Mouse (Mus musculus): ENCODE measurements around the gene Dtnb. TPM values are rescaled to one million over a fixed set of nuclear protein-coding genes. Genes with fewer than 3 reads are reported as not detected.
A peak's percentile ranks its signal among the peaks of the same experiment; 100 is the strongest.

Dtnb gene
- polyA plus RNA-seq, 1 experiment from 2014 or later, result 41.1 TPM

DNA sequence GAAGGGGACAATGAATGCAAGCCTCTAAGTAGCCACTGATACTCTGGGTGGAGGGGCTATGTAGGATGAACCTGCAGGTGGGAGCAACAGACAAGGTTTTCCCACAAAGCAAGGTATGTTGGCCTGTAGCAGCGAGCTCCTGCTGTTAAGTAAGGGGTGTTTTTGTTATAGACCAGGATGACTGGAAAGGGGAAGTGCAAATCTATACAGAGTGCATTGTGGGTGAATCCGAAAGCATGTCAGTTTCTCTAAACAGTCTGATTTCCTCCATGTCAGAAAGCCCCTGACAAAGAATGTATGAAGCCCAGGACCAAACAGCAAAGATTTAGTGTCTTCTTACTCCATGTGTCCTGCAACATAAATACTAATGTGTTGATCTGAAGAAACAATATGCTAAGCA lies 198.9 kb downstream of the Dtnb start:
- DNase-seq (no peak), ATAC-seq (ENCODE audit: insufficient read depth) (no peak)
- H3K4me1 ChIP-seq (ENCODE audit: insufficient read depth), result no peaks in the 10 kb centered on the region
- 69% methylated on average over 2 of the region's 2 CpGs for WGBS
- no peaks in the 10 kb centered on the region for H3K9me3 ChIP-seq (ENCODE audit: low read depth, low read length)
- no peak overlapping the region for H3K4me3 ChIP-seq (ENCODE audit: low read depth, low read length)
- H3K27me3 ChIP-seq (ENCODE audit: insufficient read depth, low read length), result no peaks in the 10 kb centered on the region
- H3K36me3 ChIP-seq (ENCODE audit: insufficient read depth), result 0 out of 2 replicates have a peak, but pooled peaks cover 7% of the 10 kb centered on the region
- H3K27ac ChIP-seq (ENCODE audit: low read depth), result no peak overlapping the region
- no peak overlapping the region for H3K9ac ChIP-seq
- no peak overlapping the region for H3K4me2 ChIP-seq
- no peak for TF ChIP-seq CTCF (IDR thresholded peaks at IDR 0.05; ENCODE audit: low read depth)

DNA sequence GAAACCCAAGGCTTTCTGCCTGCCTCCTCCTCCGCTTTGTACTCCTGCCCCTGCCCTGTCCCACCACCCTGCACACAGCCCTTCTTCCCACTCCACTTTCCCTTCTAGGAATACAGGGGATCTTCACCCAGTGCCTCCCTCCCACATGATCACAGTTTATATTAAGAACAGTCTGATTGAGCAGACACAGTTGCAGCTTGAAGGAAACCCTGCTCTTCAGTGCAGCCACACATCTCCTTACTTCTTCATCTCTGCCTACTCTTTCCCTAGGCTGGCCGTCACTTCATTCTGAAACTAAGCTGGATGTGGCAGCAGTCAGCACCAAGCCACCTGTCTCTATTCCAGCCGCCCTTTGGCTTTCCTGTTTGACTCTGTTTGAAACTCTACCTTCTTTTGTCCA lies 201.5 kb downstream of the Dtnb start:
- DNase-seq (no peak), ATAC-seq (ENCODE audit: insufficient read depth) (no peak)
- no peaks in the 10 kb centered on the region for H3K9me3 ChIP-seq (ENCODE audit: low read depth, low read length)
- H3K27me3 ChIP-seq (ENCODE audit: insufficient read depth, low read length), result no peaks in the 10 kb centered on the region
- no peak overlapping the region for H3K9ac ChIP-seq
- no peak for TF ChIP-seq CTCF (IDR thresholded peaks at IDR 0.05; ENCODE audit: low read depth)
- H3K4me3 ChIP-seq (ENCODE audit: low read depth, low read length), result no peak overlapping the region
- WGBS, result 77% methylated on average over 3 of the region's 3 CpGs
- peaks cover 4% of the 10 kb centered on the region; the same call in 1 of the 2 replicates for H3K4me1 ChIP-seq (ENCODE audit: insufficient read depth)
- H3K27ac ChIP-seq (ENCODE audit: low read depth), result no peak overlapping the region
- no peak overlapping the region for H3K4me2 ChIP-seq
- H3K36me3 ChIP-seq (ENCODE audit: insufficient read depth), result 0 out of 2 replicates have a peak, but pooled peaks cover 7% of the 10 kb centered on the region

DNA sequence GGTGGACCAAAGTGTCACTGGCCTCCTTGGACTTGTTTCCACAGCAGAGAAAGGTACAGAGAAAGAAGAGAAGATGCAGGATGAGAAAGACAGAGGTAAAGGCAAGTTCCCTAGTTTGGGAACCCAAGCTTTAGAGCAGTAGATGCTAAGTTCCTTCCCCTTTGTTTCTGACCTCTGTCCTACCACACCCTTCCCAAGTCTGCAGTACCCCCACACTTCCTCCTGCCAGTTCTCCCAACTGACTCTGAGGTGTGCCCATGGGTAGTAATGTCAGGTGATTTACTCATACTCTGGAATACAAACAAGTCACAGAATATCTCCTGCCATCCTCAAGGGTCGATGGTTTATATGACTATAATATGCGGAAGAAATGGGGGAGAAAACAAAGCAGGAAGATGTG lies 203.8 kb downstream of the Dtnb start:
- no peak for ATAC-seq (ENCODE audit: insufficient read depth)
- 91% methylated on average over 2 of the region's 2 CpGs for WGBS
- peaks cover 22% of the 10 kb centered on the region for H3K4me1 ChIP-seq (ENCODE audit: insufficient read depth)
- DNase-seq, result no peak
- no peak overlapping the region for H3K27ac ChIP-seq (ENCODE audit: low read depth)
- H3K9me3 ChIP-seq (ENCODE audit: low read depth, low read length), result no peaks in the 10 kb centered on the region
- no peak for TF ChIP-seq CTCF (IDR thresholded peaks at IDR 0.05; ENCODE audit: low read depth)
- no peak overlapping the region for H3K9ac ChIP-seq
- H3K36me3 ChIP-seq (ENCODE audit: insufficient read depth), result 0 out of 2 replicates have a peak, but pooled peaks cover 7% of the 10 kb centered on the region
- no peak overlapping the region for H3K4me2 ChIP-seq
- H3K4me3 ChIP-seq (ENCODE audit: low read depth, low read length), result no peak overlapping the region
- no peaks in the 10 kb centered on the region for H3K27me3 ChIP-seq (ENCODE audit: insufficient read depth, low read length)

DNA sequence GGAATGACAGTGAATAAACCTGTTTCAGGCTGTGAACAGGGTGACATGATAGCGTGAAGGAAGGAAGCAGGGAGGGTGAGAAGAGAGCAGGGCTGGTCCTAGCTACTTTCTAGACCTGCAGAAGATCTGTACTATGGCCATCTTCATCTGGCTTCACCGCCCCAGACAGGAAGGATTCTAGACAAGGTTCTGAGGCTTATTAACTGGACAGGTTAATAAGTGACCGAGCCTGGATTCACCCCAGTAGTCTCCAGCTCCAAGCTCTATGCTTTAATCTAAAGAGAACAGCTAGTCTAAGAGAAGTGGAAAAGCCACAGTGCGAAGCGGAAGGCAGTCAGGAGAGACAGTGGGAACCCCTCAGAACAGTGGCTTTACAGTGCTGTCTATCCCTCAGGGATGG lies 205.5 kb downstream of the Dtnb start:
- Histone ChIP-seq H3K9me3 (ENCODE audit: low read depth, low read length) (no peaks in the 10 kb centered on the region), H3K4me2 (no peak overlapping the region), H3K27me3 (ENCODE audit: insufficient read depth, low read length) (no peaks in the 10 kb centered on the region), H3K9ac (no peak overlapping the region), H3K4me3 (ENCODE audit: low read depth, low read length) (no peak overlapping the region), H3K4me1 (ENCODE audit: insufficient read depth) (peaks cover 35% of the 10 kb centered on the region), H3K36me3 (ENCODE audit: insufficient read depth) (0 out of 2 replicates have a peak, but pooled peaks cover 7% of the 10 kb centered on the region), H3K27ac (ENCODE audit: low read depth) (no peak overlapping the region)
- 80% methylated on average over 5 of the region's 5 CpGs for WGBS
- TF ChIP-seq CTCF (IDR thresholded peaks at IDR 0.05; ENCODE audit: low read depth), result no peak
- DNase-seq (no peak), ATAC-seq (ENCODE audit: insufficient read depth) (no peak)

DNA sequence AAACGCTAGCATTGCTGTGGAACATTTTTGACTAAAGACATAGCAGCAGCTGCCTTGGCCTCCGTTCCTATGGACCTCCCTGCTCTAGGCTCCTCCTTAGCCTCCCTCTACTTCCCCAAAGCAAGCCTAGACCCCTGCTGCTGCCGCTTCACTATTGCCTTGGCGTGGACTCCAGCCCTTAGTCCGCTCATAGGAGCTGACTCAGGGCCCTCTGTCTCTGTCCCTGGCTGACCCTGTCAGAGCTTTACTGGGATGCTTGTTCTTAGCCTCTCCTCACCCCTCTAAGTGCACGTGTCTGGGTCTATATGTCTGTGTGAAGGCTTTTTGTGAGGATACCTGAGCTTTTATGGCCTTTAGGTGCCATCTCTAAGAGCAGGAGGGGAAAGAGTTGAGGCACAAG lies 206.1 kb downstream of the Dtnb start:
- H3K4me2 ChIP-seq, result no peak overlapping the region
- ATAC-seq (ENCODE audit: insufficient read depth), result no peak
- DNase-seq, result no peak
- H3K36me3 ChIP-seq (ENCODE audit: insufficient read depth), result 0 out of 2 replicates have a peak, but pooled peaks cover 7% of the 10 kb centered on the region
- H3K27me3 ChIP-seq (ENCODE audit: insufficient read depth, low read length), result no peaks in the 10 kb centered on the region
- H3K4me3 ChIP-seq (ENCODE audit: low read depth, low read length), result no peak overlapping the region
- peaks cover 40% of the 10 kb centered on the region for H3K4me1 ChIP-seq (ENCODE audit: insufficient read depth)
- H3K9ac ChIP-seq, result no peak overlapping the region
- no peak overlapping the region for H3K27ac ChIP-seq (ENCODE audit: low read depth)
- 74% methylated on average over 6 of the region's 6 CpGs for WGBS
- H3K9me3 ChIP-seq (ENCODE audit: low read depth, low read length), result no peaks in the 10 kb centered on the region
- TF ChIP-seq CTCF (IDR thresholded peaks at IDR 0.05; ENCODE audit: low read depth), result no peak

DNA sequence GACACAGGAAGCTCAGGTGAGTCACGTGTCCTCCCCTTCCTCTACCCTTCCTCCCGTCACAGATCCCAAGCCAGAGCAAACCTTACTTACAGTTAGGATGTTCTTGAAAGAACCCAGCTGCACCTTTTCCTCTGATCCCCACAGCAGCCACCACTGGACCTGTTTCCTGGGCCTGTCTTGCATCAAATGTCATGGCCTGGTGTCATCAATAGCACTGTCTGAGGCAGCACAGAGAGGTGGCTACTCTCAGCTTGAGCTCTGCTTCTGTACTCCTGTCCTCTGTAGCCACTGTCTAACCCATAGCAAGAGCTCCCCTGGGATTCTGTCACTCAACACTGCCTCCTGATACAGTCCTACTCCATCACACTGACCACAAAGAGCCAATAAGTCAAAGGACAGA lies 207.5 kb downstream of the Dtnb start:
- peaks cover 51% of the 10 kb centered on the region for H3K4me1 ChIP-seq (ENCODE audit: insufficient read depth)
- TF ChIP-seq CTCF (IDR thresholded peaks at IDR 0.05; ENCODE audit: low read depth), result no peak

DNA sequence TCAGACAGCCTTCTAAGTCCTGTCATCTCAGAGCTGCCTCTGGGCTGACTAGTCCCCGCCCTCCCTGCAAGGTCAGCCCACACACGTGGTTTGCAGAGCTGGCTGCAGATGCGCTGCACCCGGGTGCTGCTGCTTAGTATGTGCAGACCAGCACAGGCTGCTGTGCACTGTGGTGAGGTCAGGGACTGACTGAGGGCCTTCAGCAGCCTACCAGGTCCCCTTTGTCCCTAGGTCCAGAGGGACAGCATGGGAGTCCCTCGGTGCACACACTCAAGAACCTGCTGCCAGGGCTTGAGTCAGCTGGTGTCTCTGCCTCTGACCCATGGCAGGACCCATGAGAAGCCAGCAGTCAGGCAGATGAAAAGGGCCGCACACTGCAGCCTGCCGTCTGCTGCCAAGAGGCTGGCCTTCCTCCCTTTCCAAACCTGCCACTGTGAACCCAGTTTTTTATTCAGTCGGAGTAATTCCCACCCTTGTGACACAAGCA lies 208.3 kb downstream of the Dtnb start:
- ATAC-seq (ENCODE audit: insufficient read depth) (peak; percentile 70), DNase-seq (peak; percentile 86)
- TF ChIP-seq CTCF (IDR thresholded peaks at IDR 0.05; ENCODE audit: low read depth), result no peak
- Histone ChIP-seq H3K36me3 (ENCODE audit: insufficient read depth) (no peaks in the 10 kb centered on the region), H3K4me3 (ENCODE audit: low read depth, low read length) (no peak overlapping the region), H3K4me1 (ENCODE audit: insufficient read depth) (peaks cover 59% of the 10 kb centered on the region), H3K27ac (ENCODE audit: low read depth) (peak overlapping the region; percentile 98), H3K9ac (no peak overlapping the region), H3K4me2 (peak overlapping the region; percentile 10; the same call in 1 of the 2 replicates), H3K27me3 (ENCODE audit: insufficient read depth, low read length) (no peaks in the 10 kb centered on the region), H3K9me3 (ENCODE audit: low read depth, low read length) (no peaks in the 10 kb centered on the region)
- 4% methylated on average over 8 of the region's 8 CpGs for WGBS

More for the DNA sequence above, 207.5 kb downstream of the Dtnb start:
- no peaks in the 10 kb centered on the region for H3K36me3 ChIP-seq (ENCODE audit: insufficient read depth)
- 73% methylated on average over 2 of the region's 2 CpGs for WGBS
- H3K9ac ChIP-seq, result no peak overlapping the region
- H3K4me3 ChIP-seq (ENCODE audit: low read depth, low read length), result no peak overlapping the region
- DNase-seq (no peak), ATAC-seq (ENCODE audit: insufficient read depth) (no peak)
- peak overlapping the region; percentile 98; the same call in 1 of the 2 replicates for H3K27ac ChIP-seq (ENCODE audit: low read depth)
- H3K4me2 ChIP-seq, result no peak overlapping the region
- H3K27me3 ChIP-seq (ENCODE audit: insufficient read depth, low read length), result no peaks in the 10 kb centered on the region
- H3K9me3 ChIP-seq (ENCODE audit: low read depth, low read length), result no peaks in the 10 kb centered on the region
